Mouse (Mus musculus) limb, embryonic 11.5 days (tissue): ENCODE results near the gene Ubl7. TPM values are rescaled to one million over a fixed set of nuclear protein-coding genes. Genes with fewer than 3 reads are reported as not detected.

Experiments
- ATAC-seq: fragments of 200-750 bp; cut with Nextera tagmentation; 2 replicates; pipeline ENCODE4 v1.8.0; 2017; ENCODE audit warnings: low read depth; ENCODE audit not compliant: insufficient number of reproducible peaks, low FRiP score, low TSS enrichment
- DNase-seq: peaks from one replicate; pipeline ENCODE4 v3.0.0-alpha.2; 2015; ENCODE audit warnings: low spot score
- H3K27ac ChIP-seq: fragments of 300-500 bp; sonication (generic); replicated peaks from 2 replicates; pipeline ENCODE4 v1.5.1; 2014; ENCODE audit warnings: low read depth, mild to moderate bottlenecking, low read length
- H3K27me3 ChIP-seq: fragments of 300-500 bp; sonication (generic); 2 replicates; pipeline ENCODE4 v1.6.1; 2014; ENCODE audit warnings: mild to moderate bottlenecking, low read length, mixed read lengths; ENCODE audit not compliant: control insufficient read depth, insufficient read depth
- H3K36me3 ChIP-seq: fragments of 300-500 bp; sonication (generic); 2 replicates; pipeline ENCODE4 v1.6.1; 2014; ENCODE audit warnings: mild to moderate bottlenecking, low read length, moderate library complexity, mixed read lengths; ENCODE audit not compliant: control insufficient read depth, insufficient read depth
- H3K4me1 ChIP-seq: fragments of 300-500 bp; sonication (generic); 2 replicates; pipeline ENCODE4 v1.6.1; 2014; ENCODE audit warnings: low read length, mixed read lengths; ENCODE audit not compliant: control insufficient read depth, insufficient read depth
- H3K4me2 ChIP-seq: fragments of 300-500 bp; sonication (generic); 2 replicates; pipeline ENCODE4 v1.6.1; 2014; ENCODE audit warnings: low read depth, mild to moderate bottlenecking, moderate library complexity; ENCODE audit not compliant: severe bottlenecking
- H3K4me3 ChIP-seq: fragments of 300-500 bp; sonication (generic); 2 replicates; pipeline ENCODE4 v1.5.1; 2014; ENCODE audit warnings: low read depth, low read length
- H3K9ac ChIP-seq: fragments of 300-500 bp; sonication (generic); 2 replicates; pipeline ENCODE4 v1.6.1; 2014; ENCODE audit warnings: mild to moderate bottlenecking, low read length
- H3K9me3 ChIP-seq: fragments of 300-500 bp; sonication (generic); 2 replicates; pipeline ENCODE4 v1.6.1; 2016; ENCODE audit warnings: low read length; ENCODE audit not compliant: control insufficient read depth
- WGBS: fragments of 180-500 bp; shearing (Covaris S2); extraction: QIAGEN DNeasy Blood & Tissue Kit; methylation state at CpG from one replicate; pipeline ENCODE4 v1.1.7; 2014; 5-methylcytosine and 5-hydroxymethylcytosine counted together
- polyA plus RNA-seq: library from polyadenylated mRNA; unstranded; fragments of >200 nt; fragmentation: Nextera tagmentation; extraction: Ambion mirVana; gene quantifications from 2 replicates; pipeline ENCODE4 v1.2.1, GENCODE M21; 2014

Ubl7 gene
- polyA plus RNA-seq, 1 experiment from 2014 or later, result 127 TPM

GRCm38 (mm10) chr9:57956196-57956837 lies 45.5 kb downstream of the Ubl7 start:
- H3K4me2 ChIP-seq, result no peak overlapping the region
- H3K4me1 ChIP-seq, result peaks cover 5% of the 10 kb centered on the region
- H3K36me3 ChIP-seq, result no peaks in the 10 kb centered on the region
- H3K4me3 ChIP-seq, result no peak overlapping the region
- H3K27me3 ChIP-seq, result no peaks in the 10 kb centered on the region
- DNase-seq, result no peak
- no peak for ATAC-seq
- no peak overlapping the region for H3K9ac ChIP-seq
- H3K27ac ChIP-seq, result no peak overlapping the region
- H3K9me3 ChIP-seq, result no peaks in the 10 kb centered on the region
- WGBS, result 83% methylated on average over 9 of the region's 9 CpGs

GRCm38 (mm10) chr9:57956838-57957236 lies 46.1 kb downstream of the Ubl7 start:
- no peak overlapping the region for H3K4me3 ChIP-seq
- ATAC-seq (no peak), DNase-seq (no peak)
- H3K4me1 ChIP-seq, result peaks cover 2% of the 10 kb centered on the region
- no peak overlapping the region for H3K4me2 ChIP-seq
- no peak overlapping the region for H3K27ac ChIP-seq
- 85% methylated on average over 5 of the region's 5 CpGs for WGBS
- H3K27me3 ChIP-seq, result no peaks in the 10 kb centered on the region
- H3K9ac ChIP-seq, result no peak overlapping the region
- H3K9me3 ChIP-seq, result no peaks in the 10 kb centered on the region
- H3K36me3 ChIP-seq, result no peaks in the 10 kb centered on the region

- H3K4me3 ChIP-seq, result no peak overlapping the region
- no peaks in the 10 kb centered on the region for H3K4me1 ChIP-seq
- no peak overlapping the region for H3K4me2 ChIP-seq
- H3K9ac ChIP-seq, result no peak overlapping the region
- WGBS, result 92% methylated on average over 1 of the region's 1 CpGs
- H3K36me3 ChIP-seq, result no peaks in the 10 kb centered on the region
- DNase-seq (no peak), ATAC-seq (no peak)
- no peaks in the 10 kb centered on the region for H3K9me3 ChIP-seq
- no peaks in the 10 kb centered on the region for H3K27me3 ChIP-seq
- H3K27ac ChIP-seq, result no peak overlapping the region
Observed at GRCm38 (mm10) chr9:57958615-57959014, 47.8 kb downstream of the Ubl7 start.

GRCm38 (mm10) chr9:57959399-57959798 lies 48.6 kb downstream of the Ubl7 start:
- ATAC-seq (no peak), DNase-seq (no peak)
- no peak overlapping the region for H3K4me3 ChIP-seq
- 58% methylated on average over 10 of the region's 10 CpGs for WGBS
- no peaks in the 10 kb centered on the region for H3K36me3 ChIP-seq
- no peak overlapping the region for H3K9ac ChIP-seq
- H3K9me3 ChIP-seq, result no peaks in the 10 kb centered on the region
- H3K27ac ChIP-seq, result no peak overlapping the region
- H3K4me1 ChIP-seq, result no peaks in the 10 kb centered on the region
- no peaks in the 10 kb centered on the region for H3K27me3 ChIP-seq
- H3K4me2 ChIP-seq, result no peak overlapping the region

GRCm38 (mm10) chr9:57959886-57960866 lies 49.4 kb downstream of the Ubl7 start:
- ATAC-seq (no peak), DNase-seq (no peak)
- Histone ChIP-seq H3K4me2 (no peak overlapping the region), H3K27ac (no peak overlapping the region), H3K9me3 (no peaks in the 10 kb centered on the region), H3K9ac (no peak overlapping the region), H3K4me3 (no peak overlapping the region), H3K27me3 (no peaks in the 10 kb centered on the region), H3K4me1 (no peaks in the 10 kb centered on the region), H3K36me3 (no peaks in the 10 kb centered on the region)
- WGBS, result 79% methylated on average over 17 of the region's 17 CpGs

- 85% methylated on average over 15 of the region's 15 CpGs for WGBS
- H3K27ac ChIP-seq, result no peak overlapping the region
Observed at GRCm38 (mm10) chr9:57961226-57961625, 50.4 kb downstream of the Ubl7 start.

GRCm38 (mm10) chr9:57961863-57962778 lies 51.3 kb downstream of the Ubl7 start:
- no peak overlapping the region for H3K4me3 ChIP-seq
- ATAC-seq, result no peak
- no peaks in the 10 kb centered on the region for H3K36me3 ChIP-seq
- H3K27me3 ChIP-seq, result no peaks in the 10 kb centered on the region
- no peak overlapping the region for H3K27ac ChIP-seq
- no peaks in the 10 kb centered on the region for H3K4me1 ChIP-seq
- H3K9me3 ChIP-seq, result no peaks in the 10 kb centered on the region
- 75% methylated on average over 17 of the region's 17 CpGs for WGBS
- H3K9ac ChIP-seq, result no peak overlapping the region
- H3K4me2 ChIP-seq, result no peak overlapping the region
- no peak for DNase-seq

More at GRCm38 (mm10) chr9:57961226-57961625, 50.4 kb downstream of the Ubl7 start:
- Histone ChIP-seq H3K27me3 (no peaks in the 10 kb centered on the region), H3K9ac (no peak overlapping the region), H3K9me3 (no peaks in the 10 kb centered on the region), H3K4me3 (no peak overlapping the region), H3K4me1 (no peaks in the 10 kb centered on the region), H3K36me3 (no peaks in the 10 kb centered on the region), H3K4me2 (no peak overlapping the region)
- DNase-seq (no peak), ATAC-seq (no peak)
